Mouse (Mus musculus): ENCODE results near the gene Jak3. TPM values are rescaled to one million over a fixed set of nuclear protein-coding genes. Genes with fewer than 3 reads are reported as not detected.

Jak3 gene
- total and polyA plus RNA-seq, 3 experiments: 13.3 to 47.1 (median 37.8) TPM

GRCm38 (mm10) chr8:71707874-71708273 is 31.8 kb downstream of the Jak3 start:
- TF ChIP-seq SMC3 (IDR thresholded peaks at IDR 0.05; ENCODE audit: low read depth, low read length) (peak; percentile 70), POLR2AphosphoS2 (IDR thresholded peaks at IDR 0.05; ENCODE audit: low read depth, low read length) (no peak), RCOR1 (conservative IDR thresholded peaks at IDR 0.05; ENCODE audit: low read depth, low read length) (no peak), CTCF (conservative IDR thresholded peaks at IDR 0.05 in 1 of 2, IDR thresholded peaks at IDR 0.05 in 1 of 2; ENCODE audit: low read depth in 2 of 2, low read length in 2 of 2) (peak; percentile 71 to 81), UBTF (IDR thresholded peaks at IDR 0.05; ENCODE audit: low read depth, low read length) (no peak), TBP (conservative IDR thresholded peaks at IDR 0.05; ENCODE audit: low read depth, low read length) (no peak), RAD21 (IDR thresholded peaks at IDR 0.05; ENCODE audit: low read depth, low read length) (peak; percentile 72), GABPA (IDR thresholded peaks at IDR 0.05; ENCODE audit: insufficient replicate concordance, low read depth, low read length) (no peak)
- DNase-seq (ENCODE audit: extremely low read depth): peak; percentile 63
- Histone ChIP-seq H3K4me3 (replicated peaks in 1 of 3; ENCODE audit: low read depth in 2 of 3, low read length in 2 of 3, poor library complexity in 1 of 3) (no peak overlapping the region), H3K27me3 (replicated peaks) (no peaks in the 10 kb centered on the region), H3K27ac (ENCODE audit: insufficient read depth, low read depth) (no peak overlapping the region), H3K36me3 (replicated peaks in 1 of 2; ENCODE audit: control insufficient read depth in 1 of 2, insufficient read depth in 1 of 2, low read length in 1 of 2) (peaks cover 52 to 60% of the 10 kb centered on the region in 2 experiments), H3K9ac (ENCODE audit: insufficient read depth, low read depth) (no peak overlapping the region), H3K79me2 (replicated peaks; ENCODE audit: control insufficient read depth, extremely low read depth, insufficient read depth, poor library complexity, severe bottlenecking) (no peaks in the 10 kb centered on the region), H3K4me1 (ENCODE audit: control insufficient read depth in 1 of 2, insufficient read depth in 2 of 2) (peaks cover 0 to 5% of the 10 kb centered on the region in 2 experiments; a peak in 2 of 4 replicates), H3K9me3 (replicated peaks; ENCODE audit: low read length) (no peaks in the 10 kb centered on the region), H3K4me2 (ENCODE audit: insufficient read depth, low read depth, poor library complexity, severe bottlenecking) (no peak overlapping the region)
- in situ Hi-C loops (cut with MboI; ENCODE audit: low pct_ligation_motif_present, low pct_unique_long_range_greater_than_20kb, low sequenced_read_pairs) (no loop called here), dilution Hi-C loops (cut with MboI; ENCODE audit: extremely low pct_ligation_motif_present, extremely low pct_unique_long_range_greater_than_20kb, low sequenced_read_pairs) (no loop called here)

DNA sequence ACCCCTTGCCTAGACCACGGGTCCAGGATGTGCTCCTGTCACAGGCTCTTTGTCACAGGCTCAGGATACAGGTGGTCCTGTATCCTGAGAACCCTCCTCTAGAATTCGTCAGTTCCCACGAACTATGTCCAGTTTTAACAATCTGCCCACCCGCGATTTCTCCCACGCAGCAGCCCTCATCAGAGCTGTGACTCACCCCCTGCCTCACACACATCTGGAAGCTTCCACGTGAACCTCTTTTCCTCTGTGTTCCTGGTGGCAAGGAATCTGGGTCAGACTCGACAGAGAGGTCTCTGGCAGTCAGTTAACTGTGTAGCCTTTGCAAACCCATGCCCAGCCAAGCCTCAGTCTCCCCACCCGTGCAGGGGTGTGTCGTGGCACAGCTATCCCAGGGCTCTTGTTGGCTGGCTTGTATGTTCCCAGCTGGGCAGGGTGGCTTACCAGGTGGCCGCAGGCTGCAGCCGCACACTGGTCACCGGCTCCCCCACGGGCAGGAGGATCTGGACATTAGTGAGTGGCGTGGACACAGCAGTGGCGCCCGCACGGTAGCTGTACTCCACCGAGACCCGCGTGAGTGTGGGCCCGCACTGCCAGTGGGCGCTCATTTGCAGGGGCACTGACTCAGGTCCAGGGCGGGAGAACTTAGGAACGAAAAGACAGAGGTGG is 33.2 kb downstream of the Jak3 start:
- Histone ChIP-seq H3K4me1 (ENCODE audit: control insufficient read depth in 1 of 2, insufficient read depth in 2 of 2) (peaks cover 0 to 5% of the 10 kb centered on the region in 2 experiments; a peak in 2 of 4 replicates), H3K9ac (ENCODE audit: insufficient read depth, low read depth) (no peak overlapping the region), H3K4me3 (replicated peaks in 1 of 3; ENCODE audit: low read depth in 2 of 3, low read length in 2 of 3, poor library complexity in 1 of 3) (no peak overlapping the region), H3K36me3 (replicated peaks in 1 of 2; ENCODE audit: control insufficient read depth in 1 of 2, insufficient read depth in 1 of 2, low read length in 1 of 2) (peaks cover 59 to 74% of the 10 kb centered on the region in 2 experiments), H3K9me3 (replicated peaks; ENCODE audit: low read length) (no peaks in the 10 kb centered on the region), H3K27me3 (replicated peaks) (no peaks in the 10 kb centered on the region), H3K79me2 (replicated peaks; ENCODE audit: control insufficient read depth, extremely low read depth, insufficient read depth, poor library complexity, severe bottlenecking) (no peaks in the 10 kb centered on the region), H3K27ac (ENCODE audit: insufficient read depth, low read depth) (no peak overlapping the region), H3K4me2 (ENCODE audit: insufficient read depth, low read depth, poor library complexity, severe bottlenecking) (no peak overlapping the region)
- in situ Hi-C loops (cut with MboI; ENCODE audit: low pct_ligation_motif_present, low pct_unique_long_range_greater_than_20kb, low sequenced_read_pairs): no loop called here
- no peak for TF ChIP-seq USF2 (conservative IDR thresholded peaks at IDR 0.05; ENCODE audit: low read depth, low read length)
- TF ChIP-seq CHD2 (IDR thresholded peaks at IDR 0.05; ENCODE audit: low read length): no peak
- TF ChIP-seq MAZ (IDR thresholded peaks at IDR 0.05; ENCODE audit: low read depth, low read length): no peak
- no peak for TF ChIP-seq KAT2A (IDR thresholded peaks at IDR 0.05; ENCODE audit: insufficient replicate concordance, low read length)
- TF ChIP-seq RCOR1 (conservative IDR thresholded peaks at IDR 0.05; ENCODE audit: low read depth, low read length): no peak
- TF ChIP-seq CHD1 (IDR thresholded peaks at IDR 0.05; ENCODE audit: low read depth, low read length): no peak
- TF ChIP-seq SMC3 (IDR thresholded peaks at IDR 0.05; ENCODE audit: low read depth, low read length): no peak
- no peak for TF ChIP-seq IRF4 (IDR thresholded peaks at IDR 0.05; ENCODE audit: low read depth, low read length)
- TF ChIP-seq POLR2AphosphoS2 (IDR thresholded peaks at IDR 0.05; ENCODE audit: low read depth, low read length): no peak
- TF ChIP-seq E2F4 (IDR thresholded peaks at IDR 0.05; ENCODE audit: insufficient replicate concordance, low read depth, low read length): no peak
- TF ChIP-seq USF1 (IDR thresholded peaks at IDR 0.05; ENCODE audit: low read depth, low read length): no peak
- dilution Hi-C loops (cut with MboI; ENCODE audit: extremely low pct_ligation_motif_present, extremely low pct_unique_long_range_greater_than_20kb, low sequenced_read_pairs): no loop called here
- DNase-seq (ENCODE audit: extremely low read depth): no peak
